Mouse (Mus musculus): ENCODE measurements around the gene Coq10b. TPM values are rescaled to one million over a fixed set of nuclear protein-coding genes. Genes with fewer than 3 reads are reported as not detected.
"Not testable (repeated sequence)": the region's sequence is repeated elsewhere in the genome, so short reads cannot be mapped to it uniquely, and the experiment has no call there.

The Coq10b gene
- total RNA-seq (2014; fragmentation: Nextera tagmentation): 10.8 and 15.6 TPM in 2 replicates
- total RNA-seq (2017): 15.7 and 29.5 TPM in 2 replicates

GRCm38 (mm10) chr1:55052355-55052953 is at the start of gene Coq10b:
TSS of gene Coq10b (plus strand) at chr1:55052770.
- peak; percentile 99 for ATAC-seq (replicated peaks; ENCODE audit: low FRiP score, low TSS enrichment, poor library complexity, severe bottlenecking)

GRCm38 (mm10) chr1:55008313-55008712 is 44.3 kb upstream of the Coq10b start:
- not testable (repeated sequence) for ATAC-seq (replicated peaks; ENCODE audit: low FRiP score, low TSS enrichment, poor library complexity, severe bottlenecking)

- 0 out of 2 replicates have a peak, but pooled peaks have one; percentile 22 for ATAC-seq (replicated peaks; ENCODE audit: low FRiP score, low TSS enrichment, poor library complexity, severe bottlenecking)
Observed at GRCm38 (mm10) chr1:55012513-55012912, 40.1 kb upstream of the Coq10b start.

- ATAC-seq (replicated peaks; ENCODE audit: low FRiP score, low TSS enrichment, poor library complexity, severe bottlenecking): no peak
Observed at GRCm38 (mm10) chr1:55021907-55022306, 30.7 kb upstream of the Coq10b start.

GRCm38 (mm10) chr1:55025656-55026430 is 26.7 kb upstream of the Coq10b start:
- no peak for ATAC-seq (replicated peaks; ENCODE audit: low FRiP score, low TSS enrichment, poor library complexity, severe bottlenecking)

- ATAC-seq (replicated peaks; ENCODE audit: low FRiP score, low TSS enrichment, poor library complexity, severe bottlenecking): no peak
Observed at GRCm38 (mm10) chr1:55026444-55027252, 25.9 kb upstream of the Coq10b start.

GRCm38 (mm10) chr1:55027253-55027801 is 25.2 kb upstream of the Coq10b start, which contains the start of gene Sf3b1:
TSS of gene Sf3b1 (minus strand) at chr1:55027481.
- ATAC-seq (replicated peaks; ENCODE audit: low FRiP score, low TSS enrichment, poor library complexity, severe bottlenecking): peak; percentile 81

GRCm38 (mm10) chr1:55027966-55028365 is 24.6 kb upstream of the Coq10b start:
- no peak for ATAC-seq (replicated peaks; ENCODE audit: low FRiP score, low TSS enrichment, poor library complexity, severe bottlenecking)

GRCm38 (mm10) chr1:55028512-55029249 is 23.9 kb upstream of the Coq10b start:
- ATAC-seq (replicated peaks; ENCODE audit: low FRiP score, low TSS enrichment, poor library complexity, severe bottlenecking): peak; percentile 18

GRCm38 (mm10) chr1:55029446-55029845 is 23.1 kb upstream of the Coq10b start:
- no peak for ATAC-seq (replicated peaks; ENCODE audit: low FRiP score, low TSS enrichment, poor library complexity, severe bottlenecking)

GRCm38 (mm10) chr1:55031026-55031779 is 21.4 kb upstream of the Coq10b start:
- peak; percentile 74 for ATAC-seq (replicated peaks; ENCODE audit: low FRiP score, low TSS enrichment, poor library complexity, severe bottlenecking)

- ATAC-seq (replicated peaks; ENCODE audit: low FRiP score, low TSS enrichment, poor library complexity, severe bottlenecking): no peak
Observed at GRCm38 (mm10) chr1:55039944-55040343, 12.6 kb upstream of the Coq10b start.

GRCm38 (mm10) chr1:55041691-55042090 is 10.9 kb upstream of the Coq10b start:
- ATAC-seq (replicated peaks; ENCODE audit: low FRiP score, low TSS enrichment, poor library complexity, severe bottlenecking): no peak

- no peak for ATAC-seq (replicated peaks; ENCODE audit: low FRiP score, low TSS enrichment, poor library complexity, severe bottlenecking)
Observed at GRCm38 (mm10) chr1:55042246-55042645, 10.3 kb upstream of the Coq10b start.

GRCm38 (mm10) chr1:55043164-55043563 is 9.4 kb upstream of the Coq10b start:
- ATAC-seq (replicated peaks; ENCODE audit: low FRiP score, low TSS enrichment, poor library complexity, severe bottlenecking): no peak

- ATAC-seq (replicated peaks; ENCODE audit: low FRiP score, low TSS enrichment, poor library complexity, severe bottlenecking): no peak
Observed at GRCm38 (mm10) chr1:55048841-55049587, 3.6 kb upstream of the Coq10b start.

- no peak for ATAC-seq (replicated peaks; ENCODE audit: low FRiP score, low TSS enrichment, poor library complexity, severe bottlenecking)
Observed at GRCm38 (mm10) chr1:55051671-55052070, 899 bp upstream of the Coq10b start.

- ATAC-seq (replicated peaks; ENCODE audit: low FRiP score, low TSS enrichment, poor library complexity, severe bottlenecking): peak; percentile 40
Observed at GRCm38 (mm10) chr1:55053005-55053404, 435 bp downstream of the Coq10b start.

Measured in megakaryocyte-erythroid progenitor cell, adult 5-6 weeks (primary cell).